Mouse (Mus musculus): ENCODE data around the gene Ssh1. TPM values are rescaled to one million over a fixed set of nuclear protein-coding genes. Genes with fewer than 3 reads are reported as not detected.
A peak's percentile ranks its signal among the peaks of the same experiment; 100 is the strongest.

Ssh1 gene
- total RNA-seq, 2 experiments from 2014 or later: 6.1 to 7.2 TPM

- no peak for DNase-seq
- intact Hi-C loops (cut with DNase I): no loop called here
- no peak for TF ChIP-seq CTCF (IDR thresholded peaks at IDR 0.05)
- H3K4me3 ChIP-seq: peak overlapping the region; percentile 47
- peak overlapping the region; percentile 68 for H3K27ac ChIP-seq
Observed at GRCm38 (mm10) chr5:113973790-113974189, 19.9 kb downstream of the Ssh1 start.

GRCm38 (mm10) chr5:113972589-113973515 is 20.8 kb downstream of the Ssh1 start:
- TF ChIP-seq CTCF (IDR thresholded peaks at IDR 0.05): no peak
- DNase-seq: no peak
- peak overlapping the region; percentile 56 for H3K4me3 ChIP-seq
- intact Hi-C loops (cut with DNase I): no loop called here
- peak overlapping the region; percentile 81 for H3K27ac ChIP-seq

GRCm38 (mm10) chr5:113971434-113971960 is 22.2 kb downstream of the Ssh1 start:
- peak overlapping the region; percentile 81 for H3K27ac ChIP-seq
- no peak overlapping the region; the same call in 1 of the 2 replicates for H3K4me3 ChIP-seq
- TF ChIP-seq CTCF (IDR thresholded peaks at IDR 0.05): no peak
- no peak for DNase-seq
- intact Hi-C loops (cut with DNase I): no loop called here

- no peak overlapping the region for H3K4me3 ChIP-seq
- peak; percentile 59 for DNase-seq
- H3K27ac ChIP-seq: peak overlapping the region; percentile 43
- no peak for TF ChIP-seq CTCF (IDR thresholded peaks at IDR 0.05)
- intact Hi-C loops (cut with DNase I): no loop called here
Observed at GRCm38 (mm10) chr5:113968371-113968770, 25.3 kb downstream of the Ssh1 start.

- no peak for TF ChIP-seq CTCF (IDR thresholded peaks at IDR 0.05)
- intact Hi-C loops (cut with DNase I): no loop called here
- no peak for DNase-seq
- Histone ChIP-seq H3K4me3 (no peak overlapping the region), H3K27ac (no peak overlapping the region)
Observed at GRCm38 (mm10) chr5:113966452-113967150, 27.1 kb downstream of the Ssh1 start.

GRCm38 (mm10) chr5:113965659-113966185 is 28.0 kb downstream of the Ssh1 start:
- intact Hi-C loops (cut with DNase I): no loop called here
- no peak for DNase-seq
- TF ChIP-seq CTCF (IDR thresholded peaks at IDR 0.05): no peak
- Histone ChIP-seq H3K27ac (no peak overlapping the region), H3K4me3 (no peak overlapping the region)

- H3K4me3 ChIP-seq: no peak overlapping the region
- no peak for DNase-seq
- TF ChIP-seq CTCF (IDR thresholded peaks at IDR 0.05): no peak
- H3K27ac ChIP-seq: no peak overlapping the region
- intact Hi-C loops (cut with DNase I): no loop called here
Observed at GRCm38 (mm10) chr5:113964972-113965371, 28.7 kb downstream of the Ssh1 start.

GRCm38 (mm10) chr5:113961776-113962175 is 31.9 kb downstream of the Ssh1 start:
- TF ChIP-seq CTCF (IDR thresholded peaks at IDR 0.05): no peak
- intact Hi-C loops (cut with DNase I): no loop called here
- H3K4me3 ChIP-seq: no peak overlapping the region
- no peak overlapping the region for H3K27ac ChIP-seq
- no peak for DNase-seq

GRCm38 (mm10) chr5:113960416-113960815 is 33.3 kb downstream of the Ssh1 start:
- no peak overlapping the region for H3K4me3 ChIP-seq
- intact Hi-C loops (cut with DNase I): no loop called here
- DNase-seq: no peak
- no peak for TF ChIP-seq CTCF (IDR thresholded peaks at IDR 0.05)
- H3K27ac ChIP-seq: no peak overlapping the region

GRCm38 (mm10) chr5:113959039-113959438 is 34.7 kb downstream of the Ssh1 start:
- no peak for DNase-seq
- intact Hi-C loops (cut with DNase I): loop anchor here (5.0 to 10.0 kb wide), 3 partner anchors 33 to 356 kb away; partner anchors contain the start of gene Ssh1
- TF ChIP-seq CTCF (IDR thresholded peaks at IDR 0.05): no peak
- H3K4me3 ChIP-seq: no peak overlapping the region
- no peak overlapping the region for H3K27ac ChIP-seq

GRCm38 (mm10) chr5:113956510-113956909 is 37.2 kb downstream of the Ssh1 start:
- DNase-seq: peak; percentile 87
- Histone ChIP-seq H3K27ac (no peak overlapping the region), H3K4me3 (no peak overlapping the region)
- TF ChIP-seq CTCF (IDR thresholded peaks at IDR 0.05): peak; percentile 97
- intact Hi-C loops (cut with DNase I): loop anchor here (5.0 to 10.0 kb wide), 3 partner anchors 36 to 358 kb away; partner anchors contain the start of gene Ssh1

- DNase-seq: no peak
- intact Hi-C loops (cut with DNase I): loop anchor here (5.0 to 10.0 kb wide), 3 partner anchors 37 to 359 kb away; partner anchors contain the start of gene Ssh1
- Histone ChIP-seq H3K27ac (no peak overlapping the region; the same call in 1 of the 2 replicates), H3K4me3 (no peak overlapping the region)
- no peak for TF ChIP-seq CTCF (IDR thresholded peaks at IDR 0.05)
Observed at GRCm38 (mm10) chr5:113955691-113956090, 38.0 kb downstream of the Ssh1 start.
